Mouse (Mus musculus): ENCODE data around the gene Borcs5.

DNA sequence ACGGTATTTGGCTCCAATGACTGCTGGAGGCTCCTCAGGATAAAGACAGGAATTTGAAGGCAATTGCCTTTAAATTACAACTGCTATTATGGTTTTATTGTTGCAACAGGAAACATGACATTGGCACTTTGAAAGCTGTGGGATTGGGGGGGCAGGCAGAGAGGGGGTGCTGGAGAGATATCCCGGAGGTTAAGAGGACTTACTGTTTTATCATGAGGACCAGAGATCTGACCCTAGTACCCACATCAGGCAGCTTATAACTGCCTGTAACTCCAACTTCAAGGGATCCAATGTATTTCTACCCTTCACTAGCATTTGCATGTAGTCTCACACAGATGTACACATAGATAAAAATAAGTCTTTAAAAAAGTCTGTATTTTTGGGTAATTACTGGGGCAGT, 29.2 kb downstream of the Borcs5 start:
- TF ChIP-seq CTCF (IDR thresholded peaks at IDR 0.05; ENCODE audit: extremely low read depth, insufficient read depth, low read length): no peak
- TF ChIP-seq POLR2A (IDR thresholded peaks at IDR 0.05; ENCODE audit: extremely low read depth, insufficient read depth, low read length): no peak

Measured in cortical plate, adult 2 months (tissue).